Mouse (Mus musculus) spleen, adult 12 weeks (tissue): Measurements from ENCODE around the gene Vmn2r61.

Experiments
- DNase-seq: peaks from one replicate; pipeline ENCODE4 v3.0.0; 2022; ENCODE audit warnings: low spot score

The Vmn2r61 gene

GRCm38 (mm10) chr7:42259753-42260152 is at the start of gene Vmn2r61:
Vmn2r61 (plus strand) TSS chr7:42260053.
- no peak for DNase-seq
